Mouse (Mus musculus) cerebellum, adult 2 months (tissue): ENCODE results near the gene Ppargc1a.

Experiments
- CTCF ChIP-seq: fragments of 200-500 bp; IDR thresholded peaks from 2 replicates; pipeline ENCODE4 v1.5.1; 2011; ENCODE audit warnings: low read depth, mild to moderate bottlenecking, control low read depth, low read length, moderate library complexity, borderline replicate concordance; ENCODE audit not compliant: insufficient read depth
- POLR2A ChIP-seq: fragments of 200-500 bp; IDR thresholded peaks from 2 replicates; pipeline ENCODE4 v1.6.1; 2011; ENCODE audit warnings: low read length, control low read depth, borderline replicate concordance; ENCODE audit not compliant: insufficient read depth

- no peak for TF ChIP-seq CTCF
- no peak for TF ChIP-seq POLR2A
Observed at GRCm38 (mm10) chr5:51471614-51472013, 95.9 kb downstream of the Ppargc1a start.
